Mouse (Mus musculus): Measurements from ENCODE around the gene Scd1. TPM values are rescaled to one million over a fixed set of nuclear protein-coding genes. Genes with fewer than 3 reads are reported as not detected.

The Scd1 gene
- polyA plus RNA-seq (2012; rRNA removed) (19.5 and 27.7 TPM in 2 replicates), polyA plus RNA-seq (2014; fragmentation: Nextera tagmentation; extraction: Ambion mirVana) (6.8 and 7.4 TPM in 2 replicates)

DNA sequence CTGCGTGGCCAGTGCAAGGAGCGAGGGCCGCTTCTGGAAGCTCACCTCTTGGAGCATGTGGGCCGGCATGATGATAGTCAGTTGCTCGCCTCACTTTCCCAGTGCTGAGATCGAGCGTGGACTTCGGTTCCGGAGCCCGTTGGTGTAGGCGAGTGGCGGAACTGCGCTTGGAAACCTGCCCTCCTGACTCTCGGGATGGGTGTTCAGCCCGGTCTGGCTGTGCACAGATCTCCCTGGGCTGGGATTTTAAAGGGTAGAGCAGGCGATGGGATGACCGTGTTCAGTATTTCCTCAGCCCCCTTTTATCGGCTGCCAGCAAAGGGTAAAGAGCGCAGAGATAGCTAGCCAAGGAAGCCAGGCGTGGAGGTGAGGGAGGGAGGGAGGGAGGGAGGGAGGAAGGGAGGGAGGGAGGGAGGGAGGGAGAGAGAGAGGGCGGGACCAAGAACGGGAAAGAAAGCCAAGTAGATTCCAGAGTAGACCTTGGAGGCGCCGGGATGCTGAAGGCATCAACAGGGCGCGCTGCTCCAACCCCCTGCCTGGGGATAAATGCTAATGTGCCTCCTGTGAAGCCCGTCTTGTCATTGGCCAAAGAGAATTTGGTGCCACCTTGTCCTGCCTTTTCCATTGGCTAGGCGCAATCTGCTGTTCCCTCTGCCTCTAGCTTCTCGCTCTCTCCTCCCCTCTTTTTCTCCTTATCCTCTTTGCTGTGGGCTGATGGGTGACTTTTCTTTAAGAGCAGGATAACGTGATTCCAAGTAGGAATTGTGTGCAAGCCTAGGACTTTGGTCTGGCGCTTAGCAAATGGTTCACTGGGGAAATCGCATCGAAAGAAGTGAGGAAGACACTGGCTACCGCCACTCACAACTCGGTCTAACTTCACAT is at the start of gene Scd1:
Gene Scd1 (minus strand): TSS at position 539 of the 882 bp plus-strand sequence.
- peaks cover 11% of the 10 kb centered on the region for H3K4me1 ChIP-seq (ENCODE audit: control insufficient read depth, insufficient read depth, low read length)
- peak within 1 kb of the TSS; percentile 49 for H3K9ac ChIP-seq (ENCODE audit: low read depth, low read length, severe bottlenecking)
- H3K9me3 ChIP-seq (ENCODE audit: control insufficient read depth, low read length), result no peaks in the 10 kb centered on the region
- H3K4me2 ChIP-seq (replicated peaks; ENCODE audit: low read depth, low read length, severe bottlenecking), result peak within 1 kb of the TSS; percentile 94
- peaks cover 7% of the 10 kb centered on the region for H3K36me3 ChIP-seq (ENCODE audit: control insufficient read depth, insufficient read depth, low read length)
- 1% methylated on average over 33 of the region's 35 CpGs for WGBS
- peak within 1 kb of the TSS; percentile 62 for H3K27ac ChIP-seq (replicated peaks; ENCODE audit: low read depth, low read length)
- H3K4me3 ChIP-seq (replicated peaks; ENCODE audit: low read length), result peak within 1 kb of the TSS; percentile 47
- DNase-seq (ENCODE audit: low spot score) (peak; percentile 77), ATAC-seq (ENCODE audit: low FRiP score, low read depth) (peak; percentile 89)
- TF ChIP-seq POLR2A (IDR thresholded peaks at IDR 0.05; ENCODE audit: borderline replicate concordance, extremely low read depth, insufficient read depth, insufficient read length), result 0 out of 2 replicates have a peak, but pooled peaks have one; percentile 14
- no peaks in the 10 kb centered on the region for H3K27me3 ChIP-seq (ENCODE audit: control insufficient read depth, insufficient read depth, low read length)

GRCm38 (mm10) chr19:44455356-44455755 is 47.7 kb upstream of the Scd1 start:
- Histone ChIP-seq H3K9me3 (ENCODE audit: control insufficient read depth, low read length) (no peaks in the 10 kb centered on the region), H3K4me1 (ENCODE audit: control insufficient read depth, insufficient read depth, low read length) (no peaks in the 10 kb centered on the region), H3K27ac (replicated peaks; ENCODE audit: low read depth, low read length) (no peak overlapping the region), H3K4me3 (replicated peaks; ENCODE audit: low read length) (no peak overlapping the region), H3K4me2 (replicated peaks; ENCODE audit: low read depth, low read length, severe bottlenecking) (no peak overlapping the region), H3K36me3 (ENCODE audit: control insufficient read depth, insufficient read depth, low read length) (no peaks in the 10 kb centered on the region), H3K9ac (ENCODE audit: low read depth, low read length, severe bottlenecking) (no peak overlapping the region), H3K27me3 (ENCODE audit: control insufficient read depth, insufficient read depth, low read length) (no peaks in the 10 kb centered on the region)
- no peak for ATAC-seq (ENCODE audit: low FRiP score, low read depth)
- no peak for DNase-seq (ENCODE audit: low spot score)
- 87% methylated on average over 8 of the region's 8 CpGs for WGBS
- TF ChIP-seq POLR2A (IDR thresholded peaks at IDR 0.05; ENCODE audit: borderline replicate concordance, extremely low read depth, insufficient read depth, insufficient read length), result no peak

- no peaks in the 10 kb centered on the region for H3K4me1 ChIP-seq (ENCODE audit: control insufficient read depth, insufficient read depth, low read length)
- no peak overlapping the region for H3K4me3 ChIP-seq (replicated peaks; ENCODE audit: low read length)
- no peak overlapping the region for H3K9ac ChIP-seq (ENCODE audit: low read depth, low read length, severe bottlenecking)
- ATAC-seq (ENCODE audit: low FRiP score, low read depth), result no peak
- no peak overlapping the region for H3K27ac ChIP-seq (replicated peaks; ENCODE audit: low read depth, low read length)
- H3K9me3 ChIP-seq (ENCODE audit: control insufficient read depth, low read length), result no peaks in the 10 kb centered on the region
- no peak for DNase-seq (ENCODE audit: low spot score)
- 72% methylated on average over 6 of the region's 6 CpGs for WGBS
- H3K36me3 ChIP-seq (ENCODE audit: control insufficient read depth, insufficient read depth, low read length), result no peaks in the 10 kb centered on the region
- no peak for TF ChIP-seq POLR2A (IDR thresholded peaks at IDR 0.05; ENCODE audit: borderline replicate concordance, extremely low read depth, insufficient read depth, insufficient read length)
- no peak overlapping the region for H3K4me2 ChIP-seq (replicated peaks; ENCODE audit: low read depth, low read length, severe bottlenecking)
- no peaks in the 10 kb centered on the region for H3K27me3 ChIP-seq (ENCODE audit: control insufficient read depth, insufficient read depth, low read length)
Measured at GRCm38 (mm10) chr19:44454862-44455261, 47.2 kb upstream of the Scd1 start.

- no peak for DNase-seq (ENCODE audit: low spot score)
- Histone ChIP-seq H3K4me3 (replicated peaks; ENCODE audit: low read length) (no peak overlapping the region), H3K27ac (replicated peaks; ENCODE audit: low read depth, low read length) (no peak overlapping the region), H3K9me3 (ENCODE audit: control insufficient read depth, low read length) (no peaks in the 10 kb centered on the region), H3K27me3 (ENCODE audit: control insufficient read depth, insufficient read depth, low read length) (no peaks in the 10 kb centered on the region), H3K9ac (ENCODE audit: low read depth, low read length, severe bottlenecking) (no peak overlapping the region), H3K4me1 (ENCODE audit: control insufficient read depth, insufficient read depth, low read length) (no peaks in the 10 kb centered on the region), H3K4me2 (replicated peaks; ENCODE audit: low read depth, low read length, severe bottlenecking) (no peak overlapping the region), H3K36me3 (ENCODE audit: control insufficient read depth, insufficient read depth, low read length) (no peaks in the 10 kb centered on the region)
- WGBS, result 80% methylated on average over 4 of the region's 4 CpGs
- TF ChIP-seq POLR2A (IDR thresholded peaks at IDR 0.05; ENCODE audit: borderline replicate concordance, extremely low read depth, insufficient read depth, insufficient read length), result no peak
- ATAC-seq (ENCODE audit: low FRiP score, low read depth), result no peak
Measured at GRCm38 (mm10) chr19:44447927-44448326, 40.2 kb upstream of the Scd1 start.

GRCm38 (mm10) chr19:44445755-44446154 is 38.1 kb upstream of the Scd1 start:
- ATAC-seq (ENCODE audit: low FRiP score, low read depth), result no peak

More at GRCm38 (mm10) chr19:44445755-44446154, 38.1 kb upstream of the Scd1 start:
- no peaks in the 10 kb centered on the region for H3K9me3 ChIP-seq (ENCODE audit: control insufficient read depth, low read length)
- no peaks in the 10 kb centered on the region for H3K4me1 ChIP-seq (ENCODE audit: control insufficient read depth, insufficient read depth, low read length)
- H3K4me2 ChIP-seq (replicated peaks; ENCODE audit: low read depth, low read length, severe bottlenecking), result no peak overlapping the region
- 85% methylated on average over 3 of the region's 3 CpGs for WGBS
- H3K27ac ChIP-seq (replicated peaks; ENCODE audit: low read depth, low read length), result no peak overlapping the region
- TF ChIP-seq POLR2A (IDR thresholded peaks at IDR 0.05; ENCODE audit: borderline replicate concordance, extremely low read depth, insufficient read depth, insufficient read length), result no peak
- no peak overlapping the region for H3K9ac ChIP-seq (ENCODE audit: low read depth, low read length, severe bottlenecking)
- H3K27me3 ChIP-seq (ENCODE audit: control insufficient read depth, insufficient read depth, low read length), result no peaks in the 10 kb centered on the region
- H3K4me3 ChIP-seq (replicated peaks; ENCODE audit: low read length), result no peak overlapping the region
- DNase-seq (ENCODE audit: low spot score), result no peak
- H3K36me3 ChIP-seq (ENCODE audit: control insufficient read depth, insufficient read depth, low read length), result no peaks in the 10 kb centered on the region

Measured in limb, embryonic 14.5 days (tissue).